Comparison of ENCODE assay signal across 1 mouse cellular context in the genomic region with DNA sequence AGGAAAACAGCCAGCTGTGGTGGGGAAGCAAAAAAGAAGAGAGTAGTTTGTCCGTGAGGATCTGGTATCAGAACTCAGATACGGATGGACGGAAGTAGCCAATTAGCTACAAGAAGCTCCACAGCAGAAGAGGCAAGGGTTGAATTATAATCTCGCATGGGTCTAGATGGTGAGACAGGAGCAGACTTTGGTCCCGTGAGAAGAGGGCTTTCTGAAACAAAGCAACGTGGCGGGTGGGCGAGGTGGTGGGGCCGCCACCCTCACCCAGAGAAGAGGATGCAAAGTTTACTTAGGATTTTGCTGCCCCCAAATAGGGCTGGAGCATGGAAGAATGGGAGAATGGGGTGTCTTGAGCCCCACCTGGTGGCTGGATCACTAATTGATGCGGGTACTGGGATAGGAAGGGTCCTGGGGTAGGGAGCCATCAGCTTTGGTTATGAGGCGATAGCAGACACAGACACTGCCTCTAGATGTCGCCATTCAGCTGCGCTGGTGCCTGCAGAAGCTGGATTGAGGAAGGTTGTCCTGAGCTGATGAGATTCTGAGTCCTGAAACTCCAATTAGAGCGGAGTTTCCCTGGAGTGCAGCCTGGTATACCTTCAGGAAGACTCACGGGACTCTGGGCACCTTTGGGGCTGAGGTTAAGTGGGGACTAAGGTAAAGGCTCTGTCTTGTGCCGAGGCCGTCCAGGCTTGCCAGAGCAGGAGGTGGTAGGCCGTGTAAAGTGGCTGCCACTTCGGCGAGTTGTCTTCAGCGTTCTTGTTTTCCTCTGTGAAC.
TF ChIP-seq lines count a peak whose summit lies in the region.

No protein-coding gene starts in this region.

TF ChIP-seq in myocyte, 11 proteins besides CTCF, POLR2A, EP300 and RAD21 (continued from another document):
- TF ChIP-seq TCF12 (IDR thresholded peaks at IDR 0.05; ENCODE audit: insufficient read depth, poor library complexity, severe bottlenecking) (no peak), E2F4 (IDR thresholded peaks at IDR 0.05; ENCODE audit: insufficient read depth) (no peak), MYOG (IDR thresholded peaks at IDR 0.05; ENCODE audit: control insufficient read depth in 1 of 3, insufficient read depth in 1 of 3, insufficient read length in 2 of 3, low read depth in 2 of 3) (no peak), REST (IDR thresholded peaks at IDR 0.05; ENCODE audit: insufficient read depth, insufficient read length) (no peak), TCF3 (IDR thresholded peaks at IDR 0.05; ENCODE audit: insufficient read length, low read depth) (no peak)
